Mouse (Mus musculus) right cerebral cortex, postnatal 14 days (tissue): Measurements from ENCODE around the gene Dctn5.
"Not testable (repeated sequence)": the region's sequence is repeated elsewhere in the genome, so short reads cannot be mapped to it uniquely, and the experiment has no call there.

ENCODE experiments used
- DNase-seq: peaks from one replicate; pipeline ENCODE4 v3.0.0; 2022

The Dctn5 gene

DNA sequence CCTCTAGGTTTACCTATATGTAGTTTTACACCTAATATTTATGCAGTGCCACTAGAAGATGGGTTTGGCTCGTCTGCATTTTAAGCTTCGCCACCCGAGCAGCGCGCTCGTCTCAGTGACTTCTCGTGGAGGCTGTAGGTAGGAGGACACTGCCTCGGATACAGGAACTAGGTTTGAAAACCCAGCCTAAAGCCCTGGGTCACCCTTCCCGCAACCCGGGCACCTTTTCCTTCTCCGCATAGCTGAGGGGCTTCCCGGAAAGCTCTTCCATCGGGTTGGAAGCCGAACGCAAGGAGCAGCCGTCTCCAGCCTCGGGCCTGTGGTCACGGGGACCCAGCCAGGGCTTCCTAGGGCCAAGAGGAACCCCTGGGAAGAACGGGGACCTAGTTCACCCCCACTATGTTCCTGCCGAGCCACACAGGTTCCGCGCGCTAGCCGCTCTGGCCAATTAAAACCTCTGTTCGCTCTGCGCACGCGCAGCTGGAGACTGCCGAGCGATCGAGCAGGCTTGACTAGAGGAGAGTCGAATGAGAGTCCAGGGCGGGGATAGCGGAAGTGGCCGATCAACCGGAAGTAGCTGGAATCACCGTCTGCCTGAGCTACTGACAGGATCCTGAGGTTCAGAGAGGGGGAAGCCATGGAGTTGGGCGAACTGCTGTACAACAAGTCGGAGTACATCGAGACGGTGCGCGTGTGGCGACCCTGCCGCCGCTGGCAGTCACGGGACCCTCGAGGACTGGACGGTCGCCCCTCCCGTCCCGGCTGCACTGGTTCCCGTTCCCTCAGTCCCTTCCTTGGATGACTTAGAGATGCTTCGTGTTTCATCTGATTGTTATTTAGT is at the start of gene Dctn5, which contains the start of gene Palb2:
Gene Dctn5 (plus strand): TSS at position 545 of the 841 bp plus-strand sequence.
Gene Palb2 (minus strand): TSS at position 489 of the 841 bp plus-strand sequence.
- DNase-seq: peak; percentile 98

GRCm38 (mm10) chr7:122087195-122087982 is 45.5 kb upstream of the Dctn5 start:
- DNase-seq: no peak

- DNase-seq: no peak
Measured at GRCm38 (mm10) chr7:122094564-122095330, 38.1 kb upstream of the Dctn5 start.

GRCm38 (mm10) chr7:122098009-122098408 is 34.8 kb upstream of the Dctn5 start:
- DNase-seq: no peak

- DNase-seq: no peak
Measured at GRCm38 (mm10) chr7:122099222-122099621, 33.6 kb upstream of the Dctn5 start.

DNA sequence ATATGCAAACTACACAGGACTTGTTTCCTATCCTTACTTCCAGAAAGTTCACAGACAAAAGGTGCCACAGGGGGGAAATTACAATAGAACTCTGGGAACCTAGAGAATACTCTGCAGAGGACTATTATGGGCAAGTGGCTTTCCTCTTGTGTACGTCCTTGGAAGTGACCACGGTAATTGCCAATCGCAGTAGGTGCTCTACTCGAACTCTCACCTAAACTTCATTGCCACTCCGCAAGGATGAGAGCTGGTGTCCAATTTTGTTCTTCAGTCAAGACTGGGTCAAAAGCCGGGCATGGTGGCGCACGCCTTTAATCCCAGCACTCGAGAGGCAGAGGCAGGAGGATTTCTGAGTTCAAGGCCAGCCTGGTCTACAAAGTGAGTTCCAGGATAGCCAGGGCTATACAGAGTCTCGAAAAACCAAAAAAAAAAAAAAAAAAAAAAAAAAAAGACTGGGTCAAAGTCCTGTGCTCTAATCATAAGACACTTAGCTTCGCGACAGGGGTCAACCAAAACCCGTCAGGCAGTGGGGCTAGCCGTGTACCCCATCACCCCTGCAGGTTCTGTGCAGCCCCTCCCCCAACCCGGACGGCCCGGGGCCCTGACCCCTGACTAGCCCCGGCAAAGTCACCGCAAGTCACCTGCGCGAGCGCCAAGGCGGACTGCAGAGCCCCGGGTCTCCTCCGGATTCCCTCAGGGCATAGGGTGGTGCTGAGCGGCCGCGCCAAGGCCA is 31.7 kb upstream of the Dctn5 start:
- not testable (repeated sequence) for DNase-seq

DNA sequence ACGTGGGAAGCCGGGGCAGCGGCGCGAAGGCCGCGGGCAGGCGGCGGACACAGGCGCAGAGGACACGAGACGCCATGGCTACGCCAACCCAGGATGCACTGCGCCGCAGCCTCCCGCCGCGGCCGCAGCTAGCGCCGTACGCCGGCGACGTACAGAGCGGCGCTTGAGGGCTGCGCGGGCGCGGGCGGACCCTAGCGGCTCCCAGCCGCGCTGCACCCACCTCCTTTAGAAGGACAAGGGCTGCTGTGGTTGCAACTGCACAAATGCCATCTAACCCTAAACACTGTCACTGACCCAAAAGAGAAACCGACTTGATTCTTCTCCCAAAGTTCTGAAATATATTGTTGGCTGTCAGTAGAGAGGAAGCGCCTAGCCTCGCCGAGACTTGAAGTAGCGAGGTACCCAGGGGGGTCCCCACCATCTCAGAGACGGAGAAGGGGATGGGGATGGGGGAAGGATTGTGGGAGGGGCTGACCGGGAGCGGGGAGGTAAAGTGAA is 31.0 kb upstream of the Dctn5 start, which contains the start of gene Ndufab1:
Gene Ndufab1 (minus strand): TSS at position 140 of the 498 bp plus-strand sequence.
- peak; percentile 86 for DNase-seq

- DNase-seq: no peak
Measured at GRCm38 (mm10) chr7:122108206-122108605, 24.6 kb upstream of the Dctn5 start.

GRCm38 (mm10) chr7:122123518-122123917 is 9.3 kb upstream of the Dctn5 start:
- DNase-seq: no peak

GRCm38 (mm10) chr7:122125636-122126035 is 7.2 kb upstream of the Dctn5 start:
- DNase-seq: no peak

- no peak for DNase-seq
Measured at GRCm38 (mm10) chr7:122126946-122127345, 5.9 kb upstream of the Dctn5 start.

GRCm38 (mm10) chr7:122131834-122132233 is 1.0 kb upstream of the Dctn5 start:
- DNase-seq: no peak

DNA sequence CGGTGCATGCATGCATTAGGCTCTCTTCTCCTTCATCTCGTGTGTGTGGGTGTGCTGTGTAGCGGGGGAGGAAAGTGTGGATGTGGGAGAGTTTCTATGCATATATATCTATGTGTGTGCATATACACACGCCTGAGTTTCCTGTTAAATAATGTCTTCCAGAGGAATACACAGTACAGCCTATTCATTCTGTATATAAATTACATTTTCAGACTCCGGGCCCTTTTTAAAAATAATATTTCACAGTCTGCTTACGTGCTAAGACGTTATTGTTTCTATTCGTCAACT is 441 bp downstream of the Dctn5 start:
- DNase-seq: no peak

DNA sequence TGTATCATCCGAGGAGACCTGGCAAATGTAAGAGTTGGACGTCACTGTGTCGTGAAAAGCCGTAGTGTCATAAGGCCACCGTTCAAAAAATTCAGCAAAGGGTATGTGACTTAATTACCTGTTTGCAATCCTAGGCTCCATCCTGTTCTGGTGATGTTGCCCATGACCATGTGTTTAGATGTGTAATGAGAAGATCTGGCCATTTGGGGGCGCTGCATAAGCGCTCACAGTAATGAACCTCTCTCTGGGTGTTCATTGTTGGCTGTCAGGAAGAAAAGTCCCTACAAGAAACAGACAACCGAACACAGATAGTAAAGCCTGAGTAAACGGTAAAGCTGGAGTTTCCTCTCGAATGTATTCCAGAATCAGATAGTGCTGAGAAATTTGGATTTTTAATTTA is 2.2 kb downstream of the Dctn5 start:
- no peak for DNase-seq

GRCm38 (mm10) chr7:122137071-122137470 is 4.2 kb downstream of the Dctn5 start:
- DNase-seq: no peak

GRCm38 (mm10) chr7:122138190-122138589 is 5.3 kb downstream of the Dctn5 start:
- no peak for DNase-seq

GRCm38 (mm10) chr7:122140991-122141390 is 8.2 kb downstream of the Dctn5 start:
- DNase-seq: no peak

DNA sequence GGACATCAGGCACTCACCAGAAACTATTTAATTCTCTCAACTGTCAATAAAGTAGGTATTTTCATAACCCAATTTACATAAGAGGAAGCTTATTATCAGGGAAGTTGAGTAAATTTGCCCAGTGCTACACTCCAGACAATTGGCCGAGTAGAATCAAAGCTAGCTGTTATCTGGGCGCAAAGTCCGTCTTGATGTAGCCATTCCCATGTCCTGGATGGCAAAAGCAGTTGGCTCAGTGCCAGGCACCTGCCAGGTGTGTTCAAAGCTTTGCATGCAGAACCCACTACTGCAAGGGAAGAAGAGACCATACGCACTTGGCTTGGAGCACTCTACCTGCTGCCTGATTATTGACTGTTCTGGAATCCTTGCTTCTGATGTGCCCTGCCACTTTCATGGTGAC is 19.6 kb downstream of the Dctn5 start:
- DNase-seq: no peak

DNA sequence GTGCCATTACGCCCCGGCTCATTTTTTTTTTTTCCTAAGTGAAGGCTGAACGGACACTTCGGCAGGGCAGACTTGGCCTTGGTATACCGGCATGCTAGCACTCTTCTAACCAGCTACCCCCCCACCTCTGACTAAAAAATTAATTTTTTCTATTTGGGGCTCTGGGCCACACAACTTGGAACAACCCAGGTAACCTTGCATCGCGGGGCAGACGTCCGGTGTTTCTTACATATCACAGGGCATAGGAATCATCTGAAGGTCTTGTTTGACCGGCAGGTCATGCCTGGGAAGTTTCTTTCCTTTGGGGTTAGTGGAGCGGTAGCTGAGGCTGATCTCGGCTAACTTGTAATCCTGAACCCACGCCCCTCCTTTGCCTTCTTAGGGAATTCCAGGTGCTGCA is 25.6 kb downstream of the Dctn5 start:
- DNase-seq: no peak

- peak; percentile 86 for DNase-seq
Measured at GRCm38 (mm10) chr7:122158915-122159902, 26.4 kb downstream of the Dctn5 start, which contains the start of gene Plk1. Gene Plk1, plus strand, starts transcription at chr7:122159439.

- DNase-seq: no peak
Measured at GRCm38 (mm10) chr7:122160037-122160436, 27.2 kb downstream of the Dctn5 start.
